Mouse (Mus musculus) cerebral cortex, adult 2 months (tissue): ENCODE data around the gene Pcgf3.

Experiments
- WGBS: fragments of 180-500 bp; shearing (Covaris S2); methylation state at CpG from one replicate; pipeline ENCODE4 v1.1.7; 2018; 5-methylcytosine and 5-hydroxymethylcytosine counted together

The Pcgf3 gene

GRCm38 (mm10) chr5:108469617-108470016, 8.6 kb downstream of the Pcgf3 start:
- WGBS: 60% methylated on average over 7 of the region's 7 CpGs

- WGBS: 89% methylated on average over 4 of the region's 4 CpGs
These were observed 12.7 kb downstream of the Pcgf3 start for GRCm38 (mm10) chr5:108473737-108474136.

DNA sequence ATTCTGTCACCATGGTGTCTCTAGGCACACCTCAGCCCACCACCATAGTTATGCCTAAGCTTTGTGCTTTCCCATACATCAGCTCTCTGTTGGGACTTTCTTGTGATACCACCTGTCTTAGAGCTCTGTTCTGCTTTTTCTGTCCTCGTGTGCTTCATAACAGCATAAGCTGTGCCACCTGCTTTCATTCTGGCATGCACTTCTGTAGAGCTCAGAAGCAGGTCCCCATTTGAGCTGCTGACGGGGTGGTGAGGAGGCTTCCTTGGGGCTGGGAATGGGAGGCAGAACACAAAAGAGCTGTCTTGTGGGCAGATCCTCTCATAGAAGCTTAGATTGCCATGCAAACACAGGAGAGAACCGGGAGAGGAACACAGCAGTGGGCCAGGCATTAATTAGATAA, 14.9 kb downstream of the Pcgf3 start:
- 41% methylated on average over 3 of the region's 3 CpGs for WGBS

DNA sequence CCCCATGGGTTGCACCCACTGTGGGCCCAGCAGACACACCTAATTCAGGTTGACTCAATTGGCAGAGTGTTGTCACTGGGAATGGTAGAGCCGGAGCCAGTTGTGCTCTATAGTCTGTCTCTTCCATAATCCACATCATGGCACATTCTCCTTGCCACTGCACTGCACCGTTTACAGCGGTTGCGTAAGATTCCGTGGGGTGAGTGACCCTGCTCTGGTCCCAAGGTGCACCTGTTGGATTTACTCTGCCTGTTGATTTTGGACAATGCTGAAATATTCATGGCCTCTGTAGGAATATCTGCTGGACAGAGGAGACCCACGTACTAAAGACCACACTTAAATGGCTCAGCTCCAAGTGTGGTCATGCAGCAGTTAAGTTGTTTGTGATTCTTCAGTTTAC, 22.0 kb downstream of the Pcgf3 start:
- WGBS: 90% methylated on average over 6 of the region's 6 CpGs

DNA sequence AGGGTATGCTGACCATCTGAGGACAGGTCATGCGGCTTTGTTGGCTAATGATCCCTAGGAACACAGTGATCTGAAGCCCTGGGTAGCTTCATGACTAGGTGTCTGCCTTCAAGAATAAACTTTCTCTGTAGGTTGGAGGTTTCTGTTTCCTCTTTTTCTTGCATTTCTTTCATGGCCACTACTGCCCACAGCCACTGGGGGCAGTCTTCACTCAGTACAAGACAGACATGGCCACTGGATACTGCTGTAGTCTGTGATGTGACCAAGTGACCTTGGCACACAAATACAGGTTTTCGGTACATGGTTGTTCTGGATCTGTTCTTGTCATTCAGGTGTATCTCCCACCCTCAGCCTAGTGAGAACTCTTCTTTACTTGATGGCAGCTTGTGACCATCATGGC, 24.2 kb downstream of the Pcgf3 start:
- 97% methylated on average over 2 of the region's 2 CpGs for WGBS

GRCm38 (mm10) chr5:108486148-108486547, 25.1 kb downstream of the Pcgf3 start:
- WGBS: 96% methylated on average over 5 of the region's 5 CpGs

GRCm38 (mm10) chr5:108501573-108501972, 40.5 kb downstream of the Pcgf3 start:
- 70% methylated on average over 1 of the region's 1 CpGs for whole genome bisulfite sequencing

GRCm38 (mm10) chr5:108502286-108502685, 41.3 kb downstream of the Pcgf3 start:
- WGBS: 93% methylated on average over 18 of the region's 18 CpGs

DNA sequence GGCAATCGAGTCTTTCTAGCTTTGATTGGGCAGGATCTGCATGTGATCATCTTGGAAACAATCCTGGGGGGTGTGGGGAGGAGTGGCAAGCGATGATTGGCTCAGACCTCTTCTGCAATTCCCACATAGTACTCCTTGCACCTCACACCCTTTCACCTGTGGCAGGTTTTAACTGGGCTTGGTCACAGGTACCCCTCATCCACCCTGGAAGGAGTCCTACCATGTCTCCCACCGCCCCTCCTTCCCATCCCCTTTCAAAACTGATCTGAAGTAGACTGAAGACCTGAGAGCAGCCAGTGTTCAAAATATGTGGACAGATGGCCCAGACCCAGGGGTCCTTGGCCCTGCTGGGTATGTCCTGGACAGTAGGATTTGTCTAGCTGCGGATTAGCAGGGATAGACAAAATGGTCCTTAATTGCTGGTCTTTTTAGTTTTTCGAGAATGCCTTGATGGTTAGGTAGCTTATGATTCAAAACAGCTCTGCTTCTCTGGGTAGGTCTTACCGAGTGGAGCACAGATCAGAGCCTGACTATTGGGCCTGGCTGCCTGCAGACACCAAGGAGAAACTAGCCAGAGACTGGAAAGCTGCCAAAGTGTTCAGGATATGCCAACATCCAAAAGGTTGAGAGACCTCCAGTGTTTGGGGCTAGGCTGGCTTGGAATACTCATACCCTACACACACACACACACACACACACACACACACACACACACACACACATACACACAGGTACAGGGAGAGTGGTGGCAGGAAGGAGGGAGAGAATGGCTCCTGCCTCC, 54.7 kb downstream of the Pcgf3 start:
- 66% methylated on average over 6 of the region's 6 CpGs for WGBS

DNA sequence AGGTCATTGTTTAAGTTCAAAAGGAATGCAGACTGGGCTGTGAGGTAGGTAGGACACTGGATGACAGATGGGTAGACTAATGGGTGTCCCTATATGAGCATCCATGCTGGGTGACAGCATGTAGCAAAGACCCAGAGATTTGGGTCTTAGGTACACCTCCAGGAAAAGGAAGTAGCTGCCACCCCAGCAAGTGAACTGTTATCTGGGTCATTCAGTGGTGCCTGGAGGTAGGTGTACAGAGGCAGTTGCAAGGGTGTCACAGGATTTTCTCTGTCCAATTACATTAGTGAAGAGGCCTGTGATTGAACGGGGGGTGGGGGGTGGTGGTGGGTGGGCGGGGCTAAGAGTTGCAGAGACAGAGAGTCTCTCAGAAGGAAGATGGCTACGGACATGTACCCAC, 55.6 kb downstream of the Pcgf3 start:
- WGBS: 92% methylated on average over 3 of the region's 3 CpGs

DNA sequence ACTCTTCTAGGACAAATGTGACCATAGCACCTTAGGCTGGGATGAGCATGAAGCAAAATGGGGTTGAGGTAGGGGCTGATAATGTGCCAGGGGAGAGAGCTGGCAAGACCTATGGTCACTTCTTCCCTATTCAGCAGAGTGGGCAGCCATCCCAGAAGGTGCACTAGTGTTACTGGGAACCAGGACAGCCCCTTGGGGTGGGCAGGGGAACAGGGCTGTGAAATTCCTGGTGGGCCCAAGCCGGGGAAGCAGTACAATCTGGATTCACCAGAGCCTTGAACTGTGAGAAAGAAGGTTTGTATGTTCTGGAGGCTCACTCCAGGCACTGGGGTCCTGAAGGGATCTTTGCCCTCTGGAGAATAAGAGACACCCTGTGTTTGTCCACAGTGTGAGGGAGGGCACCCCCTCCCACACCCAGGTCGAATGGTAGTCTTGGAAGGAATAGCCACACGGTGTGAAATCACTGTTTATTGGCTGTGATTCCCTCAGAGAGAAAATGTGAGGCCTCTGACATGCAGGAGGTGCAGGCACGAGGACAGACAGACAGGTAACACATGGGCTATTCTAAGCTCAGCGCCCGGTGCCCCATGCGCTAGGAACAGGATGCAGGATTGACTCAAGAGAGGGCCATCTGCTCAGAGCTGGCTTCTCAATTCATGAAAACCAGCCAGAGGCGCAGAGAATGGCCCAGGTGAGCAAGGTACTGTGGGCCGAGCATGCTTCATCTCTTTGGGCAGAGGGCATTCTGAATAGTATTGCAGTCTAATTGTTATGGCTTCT, 57.3 kb downstream of the Pcgf3 start:
- 79% methylated on average over 9 of the region's 9 CpGs for WGBS

DNA sequence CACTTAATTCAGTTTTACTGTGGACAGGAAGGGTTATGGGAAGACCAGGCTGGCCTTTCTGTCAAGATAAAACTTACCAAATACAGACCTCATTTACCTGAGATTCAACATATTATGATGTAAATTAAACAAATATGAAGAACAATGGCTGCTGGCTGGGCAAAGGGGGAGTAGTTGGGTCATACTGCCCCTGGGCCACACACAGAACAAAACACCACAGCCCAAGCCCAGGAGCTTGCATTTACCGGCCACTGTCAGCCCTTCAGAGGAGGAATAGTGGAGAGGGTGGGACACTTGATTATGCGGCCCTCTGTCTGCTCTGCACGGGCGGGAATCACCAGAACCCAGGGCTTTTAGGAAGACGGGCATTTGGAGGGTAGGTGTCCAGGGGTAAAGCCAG, 57.9 kb downstream of the Pcgf3 start:
- WGBS: 68% methylated on average over 5 of the region's 5 CpGs

DNA sequence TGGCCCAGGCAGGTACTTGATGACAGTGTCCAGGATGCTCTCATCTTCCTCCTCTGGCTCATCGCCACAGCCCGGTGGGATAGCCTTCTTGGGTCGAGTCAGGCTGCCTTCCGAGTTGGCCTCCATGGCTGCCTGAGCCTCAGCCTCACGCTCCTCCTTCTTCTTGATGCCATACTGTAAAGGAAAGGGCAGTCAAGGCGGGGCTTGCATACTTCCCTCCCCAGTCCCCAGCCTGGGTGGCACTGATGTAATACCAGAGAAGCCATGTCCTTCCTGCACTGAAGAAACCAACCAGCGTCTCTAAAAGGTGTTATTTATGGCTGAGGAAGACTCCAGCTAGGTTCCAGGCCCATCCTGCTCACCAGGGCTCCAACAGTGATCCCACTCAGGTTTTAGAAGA, 59.1 kb downstream of the Pcgf3 start:
- WGBS: 79% methylated on average over 7 of the region's 7 CpGs

- WGBS: 60% methylated on average over 2 of the region's 2 CpGs
These were observed 60.0 kb downstream of the Pcgf3 start for GRCm38 (mm10) chr5:108521016-108521415.

GRCm38 (mm10) chr5:108521896-108522295, 60.9 kb downstream of the Pcgf3 start:
- 65% methylated on average over 3 of the region's 3 CpGs for WGBS

GRCm38 (mm10) chr5:108522597-108522996, 61.6 kb downstream of the Pcgf3 start:
- WGBS: 78% methylated on average over 3 of the region's 3 CpGs

DNA sequence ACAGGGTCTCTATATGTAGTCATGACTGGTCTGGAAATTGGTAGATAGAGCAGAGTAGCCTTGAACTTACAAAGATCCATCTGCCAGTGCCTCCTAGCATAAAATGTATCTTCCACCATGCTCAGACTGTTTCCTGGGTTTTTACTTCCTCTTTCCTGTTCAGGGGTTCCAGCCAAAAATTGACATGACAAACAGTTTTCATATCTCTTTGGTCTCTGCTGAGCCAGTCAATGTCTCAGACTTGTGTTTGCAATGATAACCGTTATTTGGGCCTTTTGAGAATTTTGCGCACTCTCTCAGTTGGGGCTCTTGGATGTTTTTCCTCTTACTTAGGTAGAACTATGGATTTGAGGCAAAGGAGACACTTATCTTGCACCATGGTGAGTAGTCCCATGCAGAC, 73.2 kb downstream of the Pcgf3 start:
- WGBS: 96% methylated on average over 2 of the region's 2 CpGs

GRCm38 (mm10) chr5:108543516-108544291, 82.7 kb downstream of the Pcgf3 start:
- WGBS: 59% methylated on average over 7 of the region's 7 CpGs

DNA sequence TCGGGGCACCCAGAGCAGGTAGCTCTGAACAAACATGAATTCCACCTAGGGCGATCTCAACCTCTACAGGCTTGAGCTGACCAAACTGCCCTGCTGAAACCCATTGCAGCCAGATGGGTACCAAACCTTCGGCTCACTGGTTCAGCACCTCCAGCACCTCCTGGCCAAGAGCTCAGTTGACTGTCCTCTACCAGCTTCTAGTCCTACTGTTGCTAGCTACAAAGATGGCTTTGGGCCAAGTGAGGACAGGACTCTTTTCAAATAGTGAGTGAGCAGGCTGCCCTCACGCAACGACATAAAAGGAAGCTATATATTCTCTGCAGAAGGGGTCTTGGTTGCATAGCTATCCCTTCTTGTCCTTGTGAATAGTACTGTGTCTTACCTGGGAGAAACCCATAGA, 86.6 kb downstream of the Pcgf3 start:
- 77% methylated on average over 5 of the region's 5 CpGs for WGBS

- 10% methylated on average over 7 of the region's 7 CpGs for WGBS
These were observed 88.1 kb downstream of the Pcgf3 start for GRCm38 (mm10) chr5:108549137-108549488.

- WGBS: 1% methylated on average over 54 of the region's 56 CpGs
These were observed 88.6 kb downstream of the Pcgf3 start, which contains the start of gene Cplx1 for GRCm38 (mm10) chr5:108549489-108550206. Gene Cplx1, minus strand, starts transcription at chr5:108550024.

- WGBS: 2% methylated on average over 16 of the region's 16 CpGs
These were observed 89.2 kb downstream of the Pcgf3 start for GRCm38 (mm10) chr5:108550207-108550594.
